8 mouse cellular contexts compared by ENCODE assay signal in genomic region chr1:132322711-132323542, GRCm38 (mm10). TPM values are rescaled to one million over a fixed set of nuclear protein-coding genes. Genes with fewer than 3 reads are reported as not detected.
DNase-seq lines count a peak whose midpoint lies in the region; ATAC-seq and TF ChIP-seq lines count a peak whose summit lies in the region.

No protein-coding gene starts in this region.

- H3K9me3 ChIP-seq in intestine, embryonic 15.5 days: no peaks in the 10 kb centered on the region

- H3K9ac ChIP-seq in intestine, embryonic 15.5 days: no peak overlapping the region

- no peaks in the 10 kb centered on the region for H3K27me3 ChIP-seq in cerebellum, adult 2 months (ENCODE audit: control insufficient read depth, insufficient read depth, low read length)
- H3K27me3 ChIP-seq in intestine, embryonic 15.5 days (replicated peaks): no peaks in the 10 kb centered on the region

- 57% methylated on average over 13 of the region's 13 CpGs for WGBS in cerebellum, adult 2 months
- 45% methylated on average over 13 of the region's 13 CpGs for WGBS in intestine, embryonic 15.5 days

- H3K4me1 ChIP-seq in cerebellum, adult 2 months (ENCODE audit: control insufficient read depth, insufficient read depth, low read length): peaks cover 12% of the 10 kb centered on the region
- H3K4me1 ChIP-seq in intestine, embryonic 15.5 days (replicated peaks): peaks cover 36% of the 10 kb centered on the region

- no peaks in the 10 kb centered on the region for H3K36me3 ChIP-seq in intestine, embryonic 15.5 days

- TF ChIP-seq CTCF in cerebellum, adult 2 months (IDR thresholded peaks at IDR 0.05; ENCODE audit: borderline replicate concordance, insufficient read depth, low read depth, low read length): no peak

- H3K4me3 ChIP-seq in cerebellum, adult 2 months (replicated peaks; ENCODE audit: insufficient read depth, low read depth, low read length): no peak overlapping the region
- H3K4me3 ChIP-seq in intestine, embryonic 15.5 days (replicated peaks): no peak overlapping the region

- H3K4me2 ChIP-seq in intestine, embryonic 15.5 days (replicated peaks): peak overlapping the region; percentile 23

- no peak overlapping the region for H3K27ac ChIP-seq in cerebellum, adult 2 months (ENCODE audit: insufficient read depth, low read length)
- peak overlapping the region; percentile 60 for H3K27ac ChIP-seq in intestine, embryonic 15.5 days

- DNase-seq in cerebellum, postnatal 14 days: peak; percentile 59 to 67
- no peak for DNase-seq in cerebellum, adult 2 months
- DNase-seq in embryo, embryonic 9.5 days (ENCODE audit: extremely low spot score): peak; percentile 86
- DNase-seq in lung, postnatal 4 days: peak; percentile 58 to 73
- DNase-seq in thymus, postnatal 4 days: no peak
- no peak for DNase-seq in adrenal gland, adult 18-20 months (ENCODE audit: low spot score in 2 of 2)
- DNase-seq in cerebellum, adult 11-12 months: no peak

- no peak for TF ChIP-seq POLR2A in cerebellum, adult 2 months (IDR thresholded peaks at IDR 0.05; ENCODE audit: borderline replicate concordance, insufficient read depth, low read length)

- no peak for ATAC-seq in intestine, embryonic 15.5 days

RNA-seq across cellular contexts. Expression of gene Nuak2, which starts 7.0 kb away (rescaled TPM):
- polyA plus RNA-seq in cerebellum, adult 2 months (2012; rRNA removed): 2.9 and 3.3 TPM in 2 replicates
- 4.7 and 5.5 TPM in 2 replicates for polyA plus RNA-seq in intestine, embryonic 15.5 days (2015; fragmentation: Nextera tagmentation; extraction: Ambion mirVana)
- total RNA-seq in adrenal gland, adult 18-20 months (2021): 1 to 10 TPM; 4.6 to 6.9 TPM

RNA-seq across cellular contexts. Expression of gene Klhdc8a, which starts 24.5 kb away (rescaled TPM):
- polyA plus RNA-seq in cerebellum, adult 2 months (2012; rRNA removed): 25.1 and 29.6 TPM in 2 replicates
- polyA plus RNA-seq in intestine, embryonic 15.5 days (2015; fragmentation: Nextera tagmentation; extraction: Ambion mirVana): 0.23 and 0.49 TPM in 2 replicates
- 100 to 1,000 TPM; 114 to 144 TPM for total RNA-seq in adrenal gland, adult 18-20 months (2021)

Comparison
In these comparisons a context has a peak if more than half of its experiments do, and no peak if none do; other contexts are left out.
1. DNase-seq: peak in cerebellum, postnatal 14 days (2 of 2), embryo, embryonic 9.5 days (single experiment) and lung, postnatal 4 days (2 of 2); none in cerebellum, adult 2 months (0 of 2), thymus, postnatal 4 days (single experiment), adrenal gland, adult 18-20 months (0 of 2) and cerebellum, adult 11-12 months (single experiment).
2. RNA of gene Klhdc8a, which starts 24.5 kb away (polyA plus RNA-seq): 25.1 to 29.6 TPM in cerebellum, adult 2 months; 0.23 to 0.49 TPM in intestine, embryonic 15.5 days; every median in the first group is over 10 times any median in the second.